Mouse (Mus musculus): ENCODE measurements around the gene Nfix. TPM values are rescaled to one million over a fixed set of nuclear protein-coding genes. Genes with fewer than 3 reads are reported as not detected.

The Nfix gene
- 1.2 and 1.3 TPM in 2 replicates for polyA plus RNA-seq (2012; rRNA removed)

GRCm38 (mm10) chr8:84799999-84800831 lies at the start of gene Nfix:
Nfix (minus strand) TSS chr8:84800344.

GRCm38 (mm10) chr8:84846722-84847572 lies 46.8 kb upstream of the Nfix start, which contains the start of gene Calr:
Calr (minus strand) TSS chr8:84846934.

GRCm38 (mm10) chr8:84840248-84840999 lies 40.3 kb upstream of the Nfix start, which contains the start of gene Rad23a:
Rad23a (minus strand) TSS chr8:84840665.

GRCm38 (mm10) chr8:84831490-84831889 lies 31.3 kb upstream of the Nfix start, which contains the start of gene Gadd45gip1:
Gadd45gip1 (plus strand) TSS chr8:84831522.

GRCm38 (mm10) chr8:84822723-84823122 lies 22.6 kb upstream of the Nfix start, which contains the start of gene Dand5:
Dand5 (minus strand) TSS chr8:84822823.

GRCm38 (mm10) chr8:84722850-84723570 lies 77.1 kb downstream of the Nfix start, which contains the start of gene G430095P16Rik:
G430095P16Rik (plus strand) TSS chr8:84723007.

GRCm38 (mm10) chr8:84700941-84701911 lies 98.9 kb downstream of the Nfix start, which contains the start of gene Lyl1:
Lyl1 (plus strand) TSS chr8:84701457.

GRCm38 (mm10) chr8:84687705-84688100 lies 112.4 kb downstream of the Nfix start, which contains the start of gene Nacc1:
Nacc1 (minus strand) TSS chr8:84687862.

GRCm38 (mm10) chr8:84686191-84687002 lies 113.7 kb downstream of the Nfix start, which contains the start of gene Trmt1:
Trmt1 (plus strand) TSS chr8:84686307.

GRCm38 (mm10) chr8:84662581-84663065 lies 137.5 kb downstream of the Nfix start, which contains the start of gene Ier2:
Ier2 (minus strand) TSS chr8:84662852.

Other genes starting within 250 kb of the Nfix start
- 5.7 and 8.2 TPM in 2 replicates for gene Ier2, start 137.5 kb downstream of the Nfix start, polyA plus RNA-seq (2012; rRNA removed)
- 33.2 and 38.8 TPM in 2 replicates for gene Trmt1, start 114.0 kb downstream of the Nfix start, polyA plus RNA-seq (2012; rRNA removed)
- 16.6 and 18.7 TPM in 2 replicates for gene Nacc1, start 112.5 kb downstream of the Nfix start, polyA plus RNA-seq (2012; rRNA removed)
- gene Lyl1, start 98.9 kb downstream of the Nfix start, polyA plus RNA-seq (2012; rRNA removed) = 38.3 and 41.4 TPM in 2 replicates
- 9.3 and 9.7 TPM in 2 replicates for gene G430095P16Rik, start 77.3 kb downstream of the Nfix start, polyA plus RNA-seq (2012; rRNA removed)
- gene Dand5, start 22.5 kb upstream of the Nfix start, polyA plus RNA-seq (2012; rRNA removed) = 2.0 and 2.1 TPM in 2 replicates
- gene Gadd45gip1, start 31.2 kb upstream of the Nfix start, polyA plus RNA-seq (2012; rRNA removed) = 29.9 and 31.7 TPM in 2 replicates
- 116 and 127 TPM in 2 replicates for gene Rad23a, start 40.3 kb upstream of the Nfix start, polyA plus RNA-seq (2012; rRNA removed)
- 310 and 322 TPM in 2 replicates for gene Calr, start 46.6 kb upstream of the Nfix start, polyA plus RNA-seq (2012; rRNA removed)
- 50.9 and 57.3 TPM in 2 replicates for gene Farsa, start 56.6 kb upstream of the Nfix start, polyA plus RNA-seq (2012; rRNA removed)
- gene Syce2, start 71.8 kb upstream of the Nfix start, polyA plus RNA-seq (2012; rRNA removed) = 30.4 and 31.4 TPM in 2 replicates
- 29.5 and 35.0 TPM in 2 replicates for gene Gcdh, start 93.6 kb upstream of the Nfix start, polyA plus RNA-seq (2012; rRNA removed)
- 177 and 217 TPM in 2 replicates for gene Klf1, start 101.6 kb upstream of the Nfix start, polyA plus RNA-seq (2012; rRNA removed)
- 8.3 and 10.6 TPM in 2 replicates for gene Dnase2a, start 108.2 kb upstream of the Nfix start, polyA plus RNA-seq (2012; rRNA removed)
- gene Mast1, start 137.0 kb upstream of the Nfix start, polyA plus RNA-seq (2012; rRNA removed) = 0.03 and 0.05 TPM in 2 replicates
- gene Rtbdn, start 146.6 kb upstream of the Nfix start, polyA plus RNA-seq (2012; rRNA removed) = not detected in 2 replicates
- gene Gm49661, start 169.1 kb upstream of the Nfix start, polyA plus RNA-seq (2012; rRNA removed) = not detected in 2 replicates
- gene Prdx2, start 169.2 kb upstream of the Nfix start, polyA plus RNA-seq (2012; rRNA removed) = 1,069 and 1,310 TPM in 2 replicates
- 57.5 and 63.1 TPM in 2 replicates for gene Rnaseh2a, start 169.4 kb upstream of the Nfix start, polyA plus RNA-seq (2012; rRNA removed)
- 7.7 and 8.0 TPM in 2 replicates for gene Junb, start 178.4 kb upstream of the Nfix start, polyA plus RNA-seq (2012; rRNA removed)
- gene Hook2, start 190.3 kb upstream of the Nfix start, polyA plus RNA-seq (2012; rRNA removed) = 4.1 and 4.6 TPM in 2 replicates
- gene Best2, start 214.2 kb upstream of the Nfix start, polyA plus RNA-seq (2012; rRNA removed) = not detected in 2 replicates
- 76.1 and 91.5 TPM in 2 replicates for gene Asna1, start 224.9 kb upstream of the Nfix start, polyA plus RNA-seq (2012; rRNA removed)
- gene Trir, start 226.5 kb upstream of the Nfix start, polyA plus RNA-seq (2012; rRNA removed) = 99.1 and 106 TPM in 2 replicates
- gene Tnpo2, start 236.6 kb upstream of the Nfix start, polyA plus RNA-seq (2012; rRNA removed) = 23.4 and 27.0 TPM in 2 replicates

Data from liver, embryonic 14 days (tissue).